Mouse (Mus musculus): Measurements from ENCODE around the gene Rps23. TPM values are rescaled to one million over a fixed set of nuclear protein-coding genes. Genes with fewer than 3 reads are reported as not detected.
"Not testable (repeated sequence)": the region's sequence is repeated elsewhere in the genome, so short reads cannot be mapped to it uniquely, and the experiment has no call there.

Rps23 gene
- polyA plus RNA-seq, 1 experiment from 2014 or later, result 219 TPM

GRCm38 (mm10) chr13:90913675-90914192 lies 9.0 kb upstream of the Rps23 start:
- Histone ChIP-seq H3K4me2 (no peak overlapping the region), H3K4me1 (peaks cover 16% of the 10 kb centered on the region), H3K27ac (peak overlapping the region; percentile 76), H3K4me3 (no peak overlapping the region), H3K9me3 (replicated peaks) (no peaks in the 10 kb centered on the region), H3K36me3 (ENCODE audit: poor library complexity, severe bottlenecking) (no peaks in the 10 kb centered on the region), H3K9ac (no peak overlapping the region), H3K27me3 (no peaks in the 10 kb centered on the region)
- peak; percentile 36 for ATAC-seq
- 34% methylated on average over 7 of the region's 7 CpGs for WGBS

- Histone ChIP-seq H3K9ac (no peak overlapping the region), H3K36me3 (ENCODE audit: poor library complexity, severe bottlenecking) (no peaks in the 10 kb centered on the region), H3K4me2 (no peak overlapping the region), H3K9me3 (replicated peaks) (no peaks in the 10 kb centered on the region), H3K27me3 (no peaks in the 10 kb centered on the region), H3K27ac (no peak overlapping the region), H3K4me3 (no peak overlapping the region), H3K4me1 (peaks cover 16% of the 10 kb centered on the region)
- ATAC-seq, result no peak
- WGBS, result 96% methylated on average over 4 of the region's 4 CpGs
Measured at GRCm38 (mm10) chr13:90914721-90915120, 8.0 kb upstream of the Rps23 start.

GRCm38 (mm10) chr13:90923617-90924016 lies 859 bp downstream of the Rps23 start:
- not testable (repeated sequence) for H3K27ac ChIP-seq; ATAC-seq; H3K9me3 ChIP-seq (replicated peaks); H3K27me3 ChIP-seq
- 2% methylated on average over 13 of the region's 13 CpGs for WGBS
- peaks cover 12% of the 10 kb centered on the region for H3K4me1 ChIP-seq
- peak overlapping the region; percentile 89 for H3K4me3 ChIP-seq
- peak overlapping the region; percentile 63 for H3K4me2 ChIP-seq
- H3K36me3 ChIP-seq (ENCODE audit: poor library complexity, severe bottlenecking), result peaks cover 35% of the 10 kb centered on the region
- peak overlapping the region; percentile 95 for H3K9ac ChIP-seq

GRCm38 (mm10) chr13:90924072-90924471 lies 1.3 kb downstream of the Rps23 start:
- H3K9ac ChIP-seq, result peak overlapping the region; percentile 95
- 53% methylated on average over 9 of the region's 9 CpGs for WGBS
- H3K4me3 ChIP-seq, result peak overlapping the region; percentile 89
- no peak for ATAC-seq
- peaks cover 12% of the 10 kb centered on the region for H3K4me1 ChIP-seq
- peaks cover 39% of the 10 kb centered on the region for H3K36me3 ChIP-seq (ENCODE audit: poor library complexity, severe bottlenecking)
- H3K4me2 ChIP-seq, result peak overlapping the region; percentile 63
- no peaks in the 10 kb centered on the region for H3K9me3 ChIP-seq (replicated peaks)
- H3K27ac ChIP-seq, result no peak overlapping the region
- H3K27me3 ChIP-seq, result no peaks in the 10 kb centered on the region

- H3K9me3 ChIP-seq (replicated peaks), result no peaks in the 10 kb centered on the region
- H3K4me2 ChIP-seq, result no peak overlapping the region
- peaks cover 45% of the 10 kb centered on the region for H3K36me3 ChIP-seq (ENCODE audit: poor library complexity, severe bottlenecking)
- H3K27ac ChIP-seq, result no peak overlapping the region
- H3K27me3 ChIP-seq, result no peaks in the 10 kb centered on the region
- peaks cover 12% of the 10 kb centered on the region for H3K4me1 ChIP-seq
- H3K9ac ChIP-seq, result no peak overlapping the region
- ATAC-seq, result no peak
- WGBS, result 89% methylated on average over 5 of the region's 5 CpGs
- no peak overlapping the region for H3K4me3 ChIP-seq
Measured at GRCm38 (mm10) chr13:90925191-90925590, 2.4 kb downstream of the Rps23 start.

- Histone ChIP-seq H3K27me3 (no peaks in the 10 kb centered on the region), H3K27ac (no peak overlapping the region), H3K4me2 (no peak overlapping the region), H3K4me3 (no peak overlapping the region), H3K36me3 (ENCODE audit: poor library complexity, severe bottlenecking) (peaks cover 45% of the 10 kb centered on the region), H3K9me3 (replicated peaks) (no peaks in the 10 kb centered on the region), H3K4me1 (peaks cover 12% of the 10 kb centered on the region), H3K9ac (no peak overlapping the region)
- 83% methylated on average over 7 of the region's 7 CpGs for WGBS
- ATAC-seq, result no peak
Measured at GRCm38 (mm10) chr13:90926125-90926765, 3.5 kb downstream of the Rps23 start.

GRCm38 (mm10) chr13:90926938-90927633 lies 4.3 kb downstream of the Rps23 start:
- Histone ChIP-seq H3K27ac (no peak overlapping the region), H3K27me3 (no peaks in the 10 kb centered on the region), H3K4me1 (peaks cover 12% of the 10 kb centered on the region), H3K4me3 (no peak overlapping the region), H3K36me3 (ENCODE audit: poor library complexity, severe bottlenecking) (peaks cover 45% of the 10 kb centered on the region), H3K9ac (no peak overlapping the region), H3K4me2 (no peak overlapping the region), H3K9me3 (replicated peaks) (no peaks in the 10 kb centered on the region)
- WGBS, result 75% methylated on average over 5 of the region's 5 CpGs
- no peak for ATAC-seq

- Histone ChIP-seq H3K36me3 (ENCODE audit: poor library complexity, severe bottlenecking) (peaks cover 45% of the 10 kb centered on the region), H3K4me1 (peaks cover 12% of the 10 kb centered on the region)
- H3K9ac ChIP-seq; H3K27me3 ChIP-seq; H3K4me3 ChIP-seq; ATAC-seq; H3K27ac ChIP-seq; H3K9me3 ChIP-seq (replicated peaks); H3K4me2 ChIP-seq: not testable (repeated sequence)
- 92% methylated on average over 9 of the region's 10 CpGs for WGBS
Measured at GRCm38 (mm10) chr13:90928266-90928665, 5.5 kb downstream of the Rps23 start.

- H3K9ac ChIP-seq, result no peak overlapping the region
- no peak overlapping the region for H3K4me2 ChIP-seq
- peaks cover 42% of the 10 kb centered on the region for H3K36me3 ChIP-seq (ENCODE audit: poor library complexity, severe bottlenecking)
- no peak overlapping the region for H3K27ac ChIP-seq
- 0 out of 2 replicates have a peak, but pooled peaks cover 3% of the 10 kb centered on the region for H3K4me1 ChIP-seq
- peak; percentile 55 for ATAC-seq
- 23% methylated on average over 5 of the region's 5 CpGs for WGBS
- H3K27me3 ChIP-seq, result no peaks in the 10 kb centered on the region
- H3K9me3 ChIP-seq (replicated peaks), result no peaks in the 10 kb centered on the region
- H3K4me3 ChIP-seq, result no peak overlapping the region
Measured at GRCm38 (mm10) chr13:90929847-90930246, 7.1 kb downstream of the Rps23 start.

- Histone ChIP-seq H3K9ac (no peak overlapping the region), H3K4me2 (no peak overlapping the region), H3K27me3 (no peaks in the 10 kb centered on the region), H3K9me3 (replicated peaks) (no peaks in the 10 kb centered on the region), H3K4me3 (no peak overlapping the region), H3K36me3 (ENCODE audit: poor library complexity, severe bottlenecking) (peaks cover 12% of the 10 kb centered on the region), H3K4me1 (no peaks in the 10 kb centered on the region), H3K27ac (no peak overlapping the region)
- ATAC-seq, result no peak
- WGBS, result 42% methylated on average over 3 of the region's 3 CpGs
Measured at GRCm38 (mm10) chr13:90933256-90933655, 10.5 kb downstream of the Rps23 start.

GRCm38 (mm10) chr13:90935852-90936251 lies 13.1 kb downstream of the Rps23 start:
- no peaks in the 10 kb centered on the region for H3K27me3 ChIP-seq
- no peaks in the 10 kb centered on the region for H3K9me3 ChIP-seq (replicated peaks)
- 83% methylated on average over 7 of the region's 7 CpGs for WGBS
- no peak for ATAC-seq
- H3K36me3 ChIP-seq (ENCODE audit: poor library complexity, severe bottlenecking), result no peaks in the 10 kb centered on the region
- H3K4me1 ChIP-seq, result no peaks in the 10 kb centered on the region
- H3K4me3 ChIP-seq, result no peak overlapping the region
- no peak overlapping the region for H3K4me2 ChIP-seq
- no peak overlapping the region for H3K27ac ChIP-seq
- no peak overlapping the region for H3K9ac ChIP-seq

GRCm38 (mm10) chr13:90939192-90939591 lies 16.4 kb downstream of the Rps23 start:
- Histone ChIP-seq H3K9ac (no peak overlapping the region), H3K9me3 (replicated peaks) (no peaks in the 10 kb centered on the region), H3K4me1 (no peaks in the 10 kb centered on the region), H3K27ac (no peak overlapping the region), H3K27me3 (no peaks in the 10 kb centered on the region), H3K4me2 (no peak overlapping the region), H3K4me3 (no peak overlapping the region), H3K36me3 (ENCODE audit: poor library complexity, severe bottlenecking) (no peaks in the 10 kb centered on the region)
- WGBS, result 63% methylated on average over 6 of the region's 6 CpGs
- no peak for ATAC-seq

Measured in forebrain, embryonic 13.5 days (tissue).